Mouse (Mus musculus) midbrain, embryonic 16.5 days (tissue): ENCODE measurements around the gene Itga9. TPM values are rescaled to one million over a fixed set of nuclear protein-coding genes. Genes with fewer than 3 reads are reported as not detected.

Experiments
- ATAC-seq: fragments of 200-750 bp; cut with Nextera tagmentation; 2 replicates; pipeline ENCODE4 v1.8.0; 2017; ENCODE audit warnings: moderate TSS enrichment
- H3K27ac ChIP-seq: fragments of 300-500 bp; sonication (generic); 2 replicates; pipeline ENCODE4 v1.5.1; 2014; ENCODE audit warnings: mild to moderate bottlenecking, low read length, mixed read lengths
- H3K27me3 ChIP-seq: fragments of 300-500 bp; sonication (generic); 2 replicates; pipeline ENCODE4 v1.6.1; 2014; ENCODE audit warnings: low read depth, low read length, mixed read lengths; ENCODE audit not compliant: control insufficient read depth, insufficient read depth
- H3K36me3 ChIP-seq: fragments of 300-500 bp; sonication (generic); 2 replicates; pipeline ENCODE4 v1.6.1; 2014; ENCODE audit warnings: mild to moderate bottlenecking, low read length, moderate library complexity, mixed read lengths; ENCODE audit not compliant: control insufficient read depth, insufficient read depth
- H3K4me1 ChIP-seq: fragments of 300-500 bp; sonication (generic); 2 replicates; pipeline ENCODE4 v1.6.1; 2014; ENCODE audit warnings: mild to moderate bottlenecking, low read length, mixed read lengths; ENCODE audit not compliant: control insufficient read depth, insufficient read depth
- H3K4me2 ChIP-seq: fragments of 300-500 bp; sonication (generic); 2 replicates; pipeline ENCODE4 v1.6.1; 2014; ENCODE audit warnings: mild to moderate bottlenecking, low read length, mixed read lengths
- H3K4me3 ChIP-seq: fragments of 300-500 bp; sonication (generic); 2 replicates; pipeline ENCODE4 v1.5.1; 2014; ENCODE audit warnings: low read depth, mild to moderate bottlenecking, low read length, moderate library complexity, mixed read lengths
- H3K9ac ChIP-seq: fragments of 300-500 bp; sonication (generic); 2 replicates; pipeline ENCODE4 v1.6.1; 2014; ENCODE audit warnings: low read depth, low read length, mixed read lengths
- H3K9me3 ChIP-seq: fragments of 300-500 bp; sonication (generic); replicated peaks from 2 replicates; pipeline ENCODE4 v1.6.1; 2014; ENCODE audit warnings: mild to moderate bottlenecking, low read length, mixed read lengths; ENCODE audit not compliant: control insufficient read depth, poor library complexity, severe bottlenecking
- WGBS: fragments of 180-500 bp; shearing (Covaris S2); extraction: QIAGEN DNeasy Blood & Tissue Kit; methylation state at CpG from one replicate; pipeline ENCODE4 v1.1.7; 2014; 5-methylcytosine and 5-hydroxymethylcytosine counted together
- polyA plus RNA-seq: library from polyadenylated mRNA; unstranded; fragments of >200 nt; fragmentation: Nextera tagmentation; extraction: Ambion mirVana; gene quantifications from 2 replicates; pipeline ENCODE4 v1.2.1, GENCODE M21; 2015

The Itga9 gene
- polyA plus RNA-seq, 1 experiment from 2014 or later, result 1.0 TPM

DNA sequence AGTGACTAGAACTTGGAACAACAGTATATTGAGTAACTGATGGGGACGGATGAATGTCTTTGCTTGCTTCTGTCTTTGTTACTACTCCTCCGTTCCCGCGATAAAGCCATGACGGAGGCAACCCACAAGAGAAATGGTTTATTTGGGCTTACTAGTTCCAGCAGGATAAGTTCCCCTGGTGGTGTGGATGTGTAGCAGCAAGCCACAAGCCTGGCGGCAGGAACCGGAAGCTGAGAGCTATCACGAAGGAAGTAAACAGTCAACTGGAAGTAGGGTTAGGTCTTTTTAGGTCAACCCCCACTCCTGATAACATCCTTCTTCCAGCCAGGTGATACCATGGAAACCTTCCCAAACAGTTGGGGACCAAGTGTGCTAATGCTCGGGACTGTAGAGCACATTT lies 327.3 kb downstream of the Itga9 start:
- H3K9me3 ChIP-seq, result no peaks in the 10 kb centered on the region
- no peak overlapping the region for H3K4me2 ChIP-seq
- ATAC-seq, result no peak
- H3K36me3 ChIP-seq, result no peaks in the 10 kb centered on the region
- no peak overlapping the region for H3K27ac ChIP-seq
- H3K27me3 ChIP-seq, result no peaks in the 10 kb centered on the region
- 0 out of 2 replicates have a peak, but pooled peaks cover 4% of the 10 kb centered on the region for H3K4me1 ChIP-seq
- WGBS, result 97% methylated on average over 9 of the region's 9 CpGs
- no peak overlapping the region for H3K4me3 ChIP-seq
- no peak overlapping the region for H3K9ac ChIP-seq

DNA sequence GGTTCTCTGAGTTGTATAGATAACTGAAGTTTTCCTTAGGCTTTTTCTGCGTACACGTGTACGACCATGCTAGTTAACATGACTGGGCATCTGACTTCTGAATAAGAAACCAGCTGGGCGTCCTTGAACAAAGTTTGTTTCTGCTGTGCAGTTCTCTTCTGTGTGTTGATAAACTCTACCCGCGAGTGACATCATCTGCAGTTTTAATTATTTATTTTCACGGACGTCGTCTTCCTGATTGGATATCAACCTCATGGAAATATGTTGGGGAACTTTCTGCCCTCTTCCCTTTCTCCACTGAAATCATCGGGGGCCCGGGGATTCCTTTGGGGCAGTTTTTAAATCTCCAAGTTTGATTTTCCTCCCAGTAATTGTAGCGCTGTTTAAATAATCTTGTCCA lies 327.8 kb downstream of the Itga9 start:
- 0 out of 2 replicates have a peak, but pooled peaks cover 4% of the 10 kb centered on the region for H3K4me1 ChIP-seq
- no peak overlapping the region for H3K4me3 ChIP-seq
- H3K4me2 ChIP-seq, result no peak overlapping the region
- H3K27me3 ChIP-seq, result no peaks in the 10 kb centered on the region
- H3K27ac ChIP-seq, result no peak overlapping the region
- H3K9me3 ChIP-seq, result no peaks in the 10 kb centered on the region
- no peak overlapping the region for H3K9ac ChIP-seq
- ATAC-seq, result no peak
- H3K36me3 ChIP-seq, result no peaks in the 10 kb centered on the region
- 83% methylated on average over 12 of the region's 12 CpGs for WGBS

DNA sequence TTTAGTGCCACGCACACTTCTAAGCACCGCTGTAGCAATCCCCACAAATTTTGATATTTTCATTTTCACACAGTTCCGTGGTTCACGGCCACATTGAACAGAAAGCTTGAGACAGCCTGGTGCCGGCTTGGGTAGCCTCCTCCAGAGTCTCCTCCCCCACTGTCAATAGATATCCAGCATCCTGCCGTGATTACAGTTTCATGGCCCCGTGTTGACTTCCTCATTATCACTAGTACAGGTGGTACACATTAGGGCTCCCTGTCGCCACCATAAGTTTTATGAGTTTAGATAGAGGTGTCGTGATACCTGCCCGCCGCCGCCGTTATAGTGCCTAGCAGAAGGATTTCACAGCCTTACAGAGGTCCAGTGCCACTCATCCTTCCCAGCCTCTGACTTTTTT lies 328.6 kb downstream of the Itga9 start:
- Histone ChIP-seq H3K27ac (no peak overlapping the region), H3K27me3 (no peaks in the 10 kb centered on the region), H3K4me1 (0 out of 2 replicates have a peak, but pooled peaks cover 4% of the 10 kb centered on the region), H3K36me3 (no peaks in the 10 kb centered on the region), H3K4me3 (no peak overlapping the region), H3K4me2 (no peak overlapping the region), H3K9me3 (no peaks in the 10 kb centered on the region), H3K9ac (no peak overlapping the region)
- WGBS, result 90% methylated on average over 13 of the region's 13 CpGs
- ATAC-seq, result no peak

DNA sequence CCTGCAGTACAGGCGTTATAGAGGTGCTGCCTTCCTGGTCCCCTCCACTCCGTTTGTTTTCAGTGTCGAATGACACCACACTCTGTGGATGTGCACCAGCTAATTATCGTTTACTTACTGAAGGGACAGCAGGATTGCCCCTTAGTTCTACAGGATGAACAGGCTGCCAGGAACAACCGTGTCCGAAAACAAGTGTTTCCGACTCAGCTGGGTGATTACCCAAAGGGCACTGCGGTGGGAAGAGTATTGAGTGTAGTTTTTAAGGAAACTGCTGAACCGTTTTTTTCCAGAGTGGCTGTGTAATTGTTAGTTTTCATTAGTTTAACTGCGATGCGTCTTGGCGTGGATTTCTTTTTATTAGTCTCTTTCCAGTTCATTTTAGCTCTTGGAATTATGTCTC lies 329.6 kb downstream of the Itga9 start:
- Histone ChIP-seq H3K9ac (no peak overlapping the region), H3K4me2 (no peak overlapping the region), H3K36me3 (no peaks in the 10 kb centered on the region), H3K4me1 (0 out of 2 replicates have a peak, but pooled peaks cover 4% of the 10 kb centered on the region), H3K27me3 (no peaks in the 10 kb centered on the region), H3K4me3 (no peak overlapping the region), H3K27ac (no peak overlapping the region), H3K9me3 (no peaks in the 10 kb centered on the region)
- no peak for ATAC-seq
- WGBS, result 68% methylated on average over 12 of the region's 12 CpGs

- 0 out of 2 replicates have a peak, but pooled peaks cover 4% of the 10 kb centered on the region for H3K4me1 ChIP-seq
- H3K4me3 ChIP-seq, result no peak overlapping the region
- no peaks in the 10 kb centered on the region for H3K9me3 ChIP-seq
- no peak overlapping the region for H3K9ac ChIP-seq
- no peaks in the 10 kb centered on the region for H3K27me3 ChIP-seq
- no peak overlapping the region for H3K4me2 ChIP-seq
- no peak overlapping the region for H3K27ac ChIP-seq
- no peak for ATAC-seq
- H3K36me3 ChIP-seq, result no peaks in the 10 kb centered on the region
- WGBS, result 47% methylated on average over 3 of the region's 3 CpGs
These were observed 331.0 kb downstream of the Itga9 start for GRCm38 (mm10) chr9:118937515-118937914.

GRCm38 (mm10) chr9:118939410-118939809 lies 332.9 kb downstream of the Itga9 start:
- Histone ChIP-seq H3K4me3 (no peak overlapping the region), H3K9me3 (no peaks in the 10 kb centered on the region), H3K27ac (no peak overlapping the region), H3K9ac (no peak overlapping the region), H3K4me2 (no peak overlapping the region), H3K27me3 (no peaks in the 10 kb centered on the region), H3K36me3 (no peaks in the 10 kb centered on the region), H3K4me1 (0 out of 2 replicates have a peak, but pooled peaks cover 4% of the 10 kb centered on the region)
- ATAC-seq, result no peak
- WGBS, result 45% methylated on average over 13 of the region's 13 CpGs

DNA sequence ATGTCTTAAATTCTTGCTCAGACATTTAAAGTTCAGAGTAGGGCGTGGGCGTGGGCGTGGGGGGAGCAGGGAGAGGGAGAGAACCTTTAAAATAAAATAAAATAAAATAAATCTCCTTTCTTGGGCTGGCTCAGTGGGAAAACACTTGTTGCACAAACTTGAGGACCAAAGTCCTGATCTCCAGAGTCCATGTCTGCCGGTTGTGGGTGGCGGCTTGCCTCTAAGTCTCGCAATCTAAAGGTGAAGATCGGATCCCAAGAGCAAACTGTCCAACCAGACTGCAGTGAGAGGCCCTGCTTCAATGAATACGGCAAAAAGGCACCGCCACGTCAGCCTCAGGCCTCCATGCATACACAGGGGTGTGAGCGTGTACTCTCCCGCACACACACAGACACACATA lies 333.3 kb downstream of the Itga9 start:
- no peak overlapping the region for H3K4me3 ChIP-seq
- WGBS, result 86% methylated on average over 12 of the region's 12 CpGs
- H3K36me3 ChIP-seq, result no peaks in the 10 kb centered on the region
- H3K9me3 ChIP-seq, result no peaks in the 10 kb centered on the region
- no peak overlapping the region for H3K4me2 ChIP-seq
- H3K9ac ChIP-seq, result no peak overlapping the region
- H3K27me3 ChIP-seq, result no peaks in the 10 kb centered on the region
- ATAC-seq, result no peak
- H3K4me1 ChIP-seq, result 0 out of 2 replicates have a peak, but pooled peaks cover 4% of the 10 kb centered on the region
- no peak overlapping the region for H3K27ac ChIP-seq

DNA sequence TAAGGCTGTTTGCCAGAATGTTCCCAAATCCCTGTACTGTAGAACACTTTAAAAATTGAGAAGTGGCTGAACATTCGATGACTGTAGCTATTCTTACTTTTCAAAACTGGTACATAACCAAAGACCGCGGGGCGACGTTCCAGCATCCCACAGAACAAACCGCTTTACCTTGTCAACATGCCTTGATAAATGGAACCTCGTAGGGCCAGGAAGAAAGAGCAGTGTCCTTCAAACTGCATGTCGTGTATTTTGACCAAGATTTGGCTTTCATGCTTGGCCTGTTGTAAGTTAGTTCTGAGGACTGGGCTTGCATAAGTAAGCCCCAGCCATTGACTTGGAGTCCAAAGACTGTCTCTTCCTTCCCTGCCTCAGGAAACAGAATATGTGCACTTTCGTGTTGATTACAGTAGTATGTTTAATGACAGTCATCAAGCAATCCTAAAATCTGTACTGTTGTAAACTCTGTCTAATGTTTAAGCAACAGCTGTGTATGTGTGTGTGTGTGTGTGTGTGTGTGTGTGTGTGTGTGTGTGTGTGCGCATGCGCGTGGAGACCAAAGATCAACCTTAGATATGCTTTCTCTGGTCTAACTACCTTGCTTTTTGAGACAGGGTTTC lies 334.2 kb downstream of the Itga9 start:
- Histone ChIP-seq H3K9ac (no peak overlapping the region), H3K36me3 (no peaks in the 10 kb centered on the region), H3K27ac (no peak overlapping the region), H3K4me2 (no peak overlapping the region), H3K27me3 (no peaks in the 10 kb centered on the region), H3K4me3 (no peak overlapping the region), H3K4me1 (0 out of 2 replicates have a peak, but pooled peaks cover 4% of the 10 kb centered on the region), H3K9me3 (no peaks in the 10 kb centered on the region)
- ATAC-seq, result no peak
- WGBS, result 88% methylated on average over 12 of the region's 12 CpGs

DNA sequence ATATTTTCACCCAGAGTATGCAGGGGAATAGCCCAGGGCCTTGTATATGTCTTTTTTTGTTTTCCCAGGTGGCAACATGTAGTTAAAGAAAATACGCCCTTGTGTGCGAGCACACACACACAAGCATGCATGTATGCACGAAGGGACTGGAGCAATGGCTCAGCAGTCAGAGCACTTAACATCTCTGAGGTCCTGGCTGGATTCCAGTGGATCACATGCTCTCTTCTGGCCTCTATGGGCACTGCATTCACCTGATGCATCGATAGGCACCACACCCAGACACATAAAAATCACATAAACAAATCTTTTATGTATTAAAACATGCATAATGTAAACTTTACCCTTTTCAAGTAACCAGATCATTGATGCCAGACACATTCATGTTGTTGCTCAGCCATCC lies 335.5 kb downstream of the Itga9 start:
- WGBS, result 90% methylated on average over 4 of the region's 4 CpGs
- Histone ChIP-seq H3K9me3 (no peaks in the 10 kb centered on the region), H3K4me1 (0 out of 2 replicates have a peak, but pooled peaks cover 4% of the 10 kb centered on the region), H3K27me3 (no peaks in the 10 kb centered on the region), H3K36me3 (no peaks in the 10 kb centered on the region), H3K4me2 (no peak overlapping the region), H3K27ac (no peak overlapping the region), H3K4me3 (no peak overlapping the region), H3K9ac (no peak overlapping the region)
- ATAC-seq, result no peak
